Mouse (Mus musculus) myocyte (in vitro differentiated cells): ENCODE results near the gene Cyp2d40.

Experiments used
- CEBPB ChIP-seq: IDR thresholded peaks from 2 replicates; pipeline ENCODE4 v1.6.1; 2011; ENCODE audit warnings: mild to moderate bottlenecking, moderate library complexity; ENCODE audit not compliant: poor library complexity, insufficient read depth, severe bottlenecking
- E2F4 ChIP-seq: IDR thresholded peaks from one replicate; pipeline ENCODE4 v1.6.1; 2011; ENCODE audit warnings: mild to moderate bottlenecking, control low read depth, moderate library complexity; ENCODE audit not compliant: insufficient read depth
- MAX ChIP-seq: IDR thresholded peaks from one replicate; pipeline ENCODE4 v1.6.1; 2011; ENCODE audit warnings: low read depth, mild to moderate bottlenecking, control low read depth
- MYOD1 ChIP-seq, 3 experiments: IDR thresholded peaks; one replicate each; pipeline ENCODE4 v1.6.1; 2011; ENCODE audit warnings: control low read depth in 2 of 3, low read depth in 2 of 3, mild to moderate bottlenecking in 2 of 3, moderate library complexity in 1 of 3; ENCODE audit not compliant: insufficient read length in 2 of 3, control insufficient read depth in 1 of 3
- MYOG ChIP-seq, 3 experiments: IDR thresholded peaks; one replicate each; pipeline ENCODE4 v1.6.1; 2011; ENCODE audit warnings: control low read depth in 2 of 3, low read depth in 2 of 3, mild to moderate bottlenecking in 2 of 3; ENCODE audit not compliant: insufficient read length in 2 of 3, control insufficient read depth in 1 of 3, insufficient read depth in 1 of 3
- POLR2A ChIP-seq: IDR thresholded peaks from one replicate; pipeline ENCODE4 v1.6.1; 2011; ENCODE audit warnings: low read depth, mild to moderate bottlenecking, control low read depth, moderate library complexity; ENCODE audit not compliant: insufficient read length
- REST ChIP-seq: IDR thresholded peaks from one replicate; pipeline ENCODE4 v1.6.1; 2011; ENCODE audit warnings: mild to moderate bottlenecking, control low read depth, moderate library complexity; ENCODE audit not compliant: insufficient read depth, insufficient read length
- SRF ChIP-seq: IDR thresholded peaks from one replicate; pipeline ENCODE4 v1.6.1; 2011; ENCODE audit warnings: low read depth; ENCODE audit not compliant: control insufficient read depth, insufficient read length
- TCF12 ChIP-seq: IDR thresholded peaks from one replicate; pipeline ENCODE4 v1.6.1; 2011; ENCODE audit warnings: mild to moderate bottlenecking, control low read depth; ENCODE audit not compliant: poor library complexity, insufficient read depth, severe bottlenecking
- TCF3 ChIP-seq: IDR thresholded peaks from one replicate; pipeline ENCODE4 v1.6.1; 2011; ENCODE audit warnings: low read depth, control low read depth; ENCODE audit not compliant: insufficient read length
- USF1 ChIP-seq: IDR thresholded peaks from one replicate; pipeline ENCODE4 v1.6.1; 2011; ENCODE audit warnings: low read depth, mild to moderate bottlenecking, control low read depth, moderate library complexity

GRCm38 (mm10) chr15:82792566-82792965, 28.6 kb upstream of the Cyp2d40 start:
- no peak for TF ChIP-seq TCF12
- TF ChIP-seq E2F4, result no peak
- no peak for TF ChIP-seq MYOG (IDR thresholded peaks at IDR 0.05; ENCODE audit: control insufficient read depth in 1 of 3, insufficient read depth in 1 of 3, insufficient read length in 2 of 3, low read depth in 2 of 3)
- TF ChIP-seq TCF3, result no peak
- TF ChIP-seq MAX, result no peak
- TF ChIP-seq POLR2A, result no peak
- no peak for TF ChIP-seq USF1
- TF ChIP-seq SRF, result no peak
- TF ChIP-seq REST, result no peak
- TF ChIP-seq MYOD1 (IDR thresholded peaks at IDR 0.05; ENCODE audit: control insufficient read depth in 1 of 3, insufficient read length in 2 of 3, low read depth in 2 of 3), result no peak
- no peak for TF ChIP-seq CEBPB
